16 mouse cellular contexts compared by ENCODE assay signal in genomic region chrX:71474296-71474956, GRCm38 (mm10). TPM values are rescaled to one million over a fixed set of nuclear protein-coding genes. Genes with fewer than 3 reads are reported as not detected.
DNase-seq lines count a peak whose midpoint lies in the region; ATAC-seq and TF ChIP-seq lines count a peak whose summit lies in the region.
"Had no signal": no experiment of that assay in that cellular context is flagged by ENCODE, and none has a peak within 500 bp of the region (broad histone marks: within the 10 kb centered on the region; RNA-seq: fewer than 3 reads in every experiment).

No protein-coding gene starts in this region.

- no peak overlapping the region for H3K4me2 ChIP-seq in stomach, embryonic 14.5 days (replicated peaks; ENCODE audit: low read depth, low read length)
- no peak overlapping the region for H3K4me2 ChIP-seq in stomach, postnatal 0 days (replicated peaks; ENCODE audit: low read depth)
- peak overlapping the region; percentile 54 for H3K4me2 ChIP-seq in liver, embryonic 13.5 days
- H3K4me2 ChIP-seq: neural tube, embryonic 12.5 days had no signal

- no peaks in the 10 kb centered on the region for H3K36me3 ChIP-seq in stomach, embryonic 14.5 days (ENCODE audit: control insufficient read depth, insufficient read depth, low read length)
- H3K36me3 ChIP-seq in stomach, postnatal 0 days (ENCODE audit: control insufficient read depth, insufficient read depth, low read length) = no peaks in the 10 kb centered on the region
- no peaks in the 10 kb centered on the region for H3K36me3 ChIP-seq in liver, embryonic 13.5 days
- H3K36me3 ChIP-seq: neural tube, embryonic 12.5 days had no signal

- no peaks in the 10 kb centered on the region for H3K27me3 ChIP-seq in stomach, embryonic 14.5 days (ENCODE audit: control insufficient read depth, insufficient read depth, low read length)
- no peaks in the 10 kb centered on the region for H3K27me3 ChIP-seq in stomach, postnatal 0 days (ENCODE audit: control insufficient read depth, insufficient read depth, low read length)
- no peaks in the 10 kb centered on the region for H3K27me3 ChIP-seq in liver, embryonic 13.5 days
- H3K27me3 ChIP-seq: neural tube, embryonic 12.5 days had no signal

- H3K4me3 ChIP-seq in stomach, embryonic 14.5 days (ENCODE audit: low read depth, low read length) = no peak overlapping the region
- no peak overlapping the region for H3K4me3 ChIP-seq in stomach, postnatal 0 days (ENCODE audit: low read depth, low read length)
- H3K4me3 ChIP-seq in liver, embryonic 13.5 days (replicated peaks) = peak overlapping the region; percentile 21
- H3K4me3 ChIP-seq: layer of hippocampus, adult 2 months; neural tube, embryonic 12.5 days had no signal

- no peak overlapping the region for H3K9ac ChIP-seq in stomach, embryonic 14.5 days (replicated peaks; ENCODE audit: low read depth, low read length)
- H3K9ac ChIP-seq in stomach, postnatal 0 days (ENCODE audit: low read length) = no peak overlapping the region
- peak overlapping the region; percentile 45; the same call in 1 of the 2 replicates for H3K9ac ChIP-seq in liver, embryonic 13.5 days
- H3K9ac ChIP-seq: forebrain, postnatal 0 days; neural tube, embryonic 12.5 days had no signal

- ATAC-seq in stomach, embryonic 14.5 days (ENCODE audit: insufficient number of reproducible peaks, insufficient read depth, low FRiP score, low read depth) = peak; percentile 53; the same call in 1 of the 2 replicates
- no peak for ATAC-seq in stomach, postnatal 0 days (ENCODE audit: low FRiP score, low TSS enrichment)
- ATAC-seq in liver, embryonic 13.5 days (ENCODE audit: low read depth) = peak; percentile 99
- ATAC-seq: forebrain, postnatal 0 days; hindbrain, postnatal 0 days had no signal

- WGBS in stomach, embryonic 14.5 days = 81% methylated on average over 3 of the region's 3 CpGs
- WGBS in stomach, postnatal 0 days = 71% methylated on average over 3 of the region's 3 CpGs
- 20% methylated on average over 3 of the region's 3 CpGs for WGBS in liver, embryonic 13.5 days (ENCODE audit: insufficient replicate concordance)

- no peak overlapping the region for H3K27ac ChIP-seq in stomach, embryonic 14.5 days (ENCODE audit: low read length)
- no peak overlapping the region for H3K27ac ChIP-seq in stomach, postnatal 0 days (replicated peaks)
- peak overlapping the region; percentile 87 for H3K27ac ChIP-seq in liver, embryonic 13.5 days
- H3K27ac ChIP-seq: hindbrain, postnatal 0 days; layer of hippocampus, adult 2 months; neural tube, embryonic 12.5 days had no signal

- no peak for TF ChIP-seq EP300 in stomach, postnatal 0 days (optimal IDR thresholded peaks at IDR 0.05)

- peak; percentile 8 for DNase-seq in heart, adult 11 months
- no peak for DNase-seq in heart, postnatal 4 days
- no peak for DNase-seq in stomach, postnatal 0 days (ENCODE audit: low spot score)
- peak; percentile 63 for DNase-seq in liver, embryonic 13.5 days
- no peak for DNase-seq in urinary bladder, postnatal 36 days (ENCODE audit: low spot score in 2 of 2)
- DNase-seq in gastrocnemius, postnatal 14 days = no peak
- DNase-seq in ovary, postnatal 36 days (ENCODE audit: low spot score) = no peak
- DNase-seq: adrenal gland, postnatal 14 days; forebrain, postnatal 0 days; gastrocnemius, postnatal 25 days; lung, postnatal 36 days; thymus, adult 2 months had no signal

- H3K9me3 ChIP-seq in stomach, embryonic 14.5 days (ENCODE audit: control insufficient read depth, low read depth, low read length) = no peaks in the 10 kb centered on the region
- H3K9me3 ChIP-seq in stomach, postnatal 0 days (ENCODE audit: control insufficient read depth, low read length) = no peaks in the 10 kb centered on the region
- no peaks in the 10 kb centered on the region for H3K9me3 ChIP-seq in liver, embryonic 13.5 days (replicated peaks)
- H3K9me3 ChIP-seq: neural tube, embryonic 12.5 days had no signal

- no peaks in the 10 kb centered on the region for H3K4me1 ChIP-seq in stomach, embryonic 14.5 days (ENCODE audit: control insufficient read depth, insufficient read depth, low read length)
- no peaks in the 10 kb centered on the region for H3K4me1 ChIP-seq in stomach, postnatal 0 days (replicated peaks; ENCODE audit: control insufficient read depth, insufficient read depth)
- H3K4me1 ChIP-seq in liver, embryonic 13.5 days (replicated peaks) = peaks cover 43% of the 10 kb centered on the region
- H3K4me1 ChIP-seq: neural tube, embryonic 12.5 days had no signal

- no peak for TF ChIP-seq CTCF in stomach, postnatal 0 days (IDR thresholded peaks at IDR 0.05; ENCODE audit: low read depth)

- intact Hi-C loops in gastrocnemius, postnatal 14 days (cut with DNase I; ENCODE audit: low total_unique reads) = no loop called here

RNA-seq across cellular contexts. Expression of gene Cd99l2, which starts 18.2 kb away (rescaled TPM):
- total RNA-seq in heart, postnatal 4 days (2021) = 10 to 100 TPM; 36.6 to 44.5 TPM
- 22.6 and 23.7 TPM in 2 replicates for polyA plus RNA-seq in stomach, embryonic 14.5 days (2014; fragmentation: Nextera tagmentation; extraction: Ambion mirVana)
- 12.2 and 13.1 TPM in 2 replicates for polyA plus RNA-seq in stomach, postnatal 0 days (2015; fragmentation: Nextera tagmentation; extraction: Ambion mirVana)
- 11.0 and 11.8 TPM in 2 replicates for polyA plus RNA-seq in liver, embryonic 13.5 days (2015; fragmentation: Nextera tagmentation; extraction: Ambion mirVana)
- total RNA-seq in gastrocnemius, postnatal 14 days (2021) = 10 to 100 TPM; 33.0 to 35.0 TPM

Comparison
In these comparisons a context has a peak if more than half of its experiments do, and no peak if none do; other contexts are left out.
1. DNase-seq: peak in heart, adult 11 months (single experiment) and liver, embryonic 13.5 days (single experiment); none in heart, postnatal 4 days (single experiment), stomach, postnatal 0 days (single experiment), urinary bladder, postnatal 36 days (0 of 2), gastrocnemius, postnatal 14 days (single experiment) and ovary, postnatal 36 days (single experiment).